Comparison of ENCODE assay signal across 18 mouse cellular contexts in the genomic region with DNA sequence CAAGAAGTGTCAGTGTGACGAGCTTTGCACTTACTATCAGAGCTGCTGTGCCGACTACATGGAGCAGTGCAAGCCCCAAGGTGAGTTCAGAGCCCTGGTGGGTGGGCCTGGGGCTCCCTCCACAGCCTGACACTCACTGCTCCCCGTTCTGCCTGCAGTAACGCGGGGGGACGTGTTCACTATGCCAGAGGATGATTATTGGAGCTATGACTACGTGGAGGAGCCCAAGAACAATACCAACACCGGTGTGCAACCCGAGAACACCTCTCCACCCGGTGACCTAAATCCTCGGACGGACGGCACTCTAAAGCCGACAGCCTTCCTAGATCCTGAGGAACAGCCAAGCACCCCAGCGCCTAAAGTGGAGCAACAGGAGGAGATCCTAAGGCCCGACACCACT. TPM values are rescaled to one million over a fixed set of nuclear protein-coding genes. Genes with fewer than 3 reads are reported as not detected.
DNase-seq lines count a peak whose midpoint lies in the region; ATAC-seq and TF ChIP-seq lines count a peak whose summit lies in the region.
"Had no signal": no experiment of that assay in that cellular context is flagged by ENCODE, and none has a peak within 500 bp of the region (broad histone marks: within the 10 kb centered on the region; RNA-seq: fewer than 3 reads in every experiment).

No protein-coding gene starts in this region.

- H3K27ac ChIP-seq in gastrocnemius, adult 2 months = peak overlapping the region; percentile 66
- no peak overlapping the region for H3K27ac ChIP-seq in stomach, embryonic 15.5 days
- H3K27ac ChIP-seq in stomach, postnatal 0 days (replicated peaks) = no peak overlapping the region
- H3K27ac ChIP-seq in liver, embryonic 14.5 days = no peak overlapping the region
- H3K27ac ChIP-seq in limb, embryonic 10.5 days = no peak overlapping the region
- H3K27ac ChIP-seq: kidney, embryonic 15.5 days; lung, embryonic 15.5 days had no signal

- peaks cover 14% of the 10 kb centered on the region for H3K4me1 ChIP-seq in stomach, embryonic 15.5 days
- H3K4me1 ChIP-seq in stomach, postnatal 0 days (replicated peaks; ENCODE audit: control insufficient read depth, insufficient read depth) = no peaks in the 10 kb centered on the region; the same call in 1 of the 2 replicates
- no peaks in the 10 kb centered on the region; a peak in 1 of 4 replicates for H3K4me1 ChIP-seq in liver, embryonic 14.5 days (replicated peaks; ENCODE audit: control insufficient read depth in 2 of 2, insufficient read depth in 2 of 2, low read length in 1 of 2)
- H3K4me1 ChIP-seq in limb, embryonic 10.5 days = peaks cover 16% of the 10 kb centered on the region

- no peaks in the 10 kb centered on the region for H3K36me3 ChIP-seq in stomach, embryonic 15.5 days
- no peaks in the 10 kb centered on the region for H3K36me3 ChIP-seq in stomach, postnatal 0 days (ENCODE audit: control insufficient read depth, insufficient read depth, low read length)
- H3K36me3 ChIP-seq in liver, embryonic 14.5 days (replicated peaks; ENCODE audit: control insufficient read depth, insufficient read depth, low read depth) = no peaks in the 10 kb centered on the region
- H3K36me3 ChIP-seq in limb, embryonic 10.5 days = no peaks in the 10 kb centered on the region
- H3K36me3 ChIP-seq: kidney, embryonic 15.5 days; lung, embryonic 15.5 days had no signal

- intact Hi-C loops in gastrocnemius, adult 2 months (cut with DNase I) = no loop called here

- peak overlapping the region; percentile 61 for H3K4me3 ChIP-seq in gastrocnemius, adult 2 months
- H3K4me3 ChIP-seq in stomach, embryonic 15.5 days (replicated peaks) = peak overlapping the region; percentile 11; the same call in 1 of the 2 replicates
- no peak overlapping the region for H3K4me3 ChIP-seq in stomach, postnatal 0 days (ENCODE audit: low read depth, low read length)
- H3K4me3 ChIP-seq in liver, embryonic 14.5 days (ENCODE audit: insufficient read depth in 1 of 2, low read depth in 2 of 2, low read length in 2 of 2) = peak overlapping the region; percentile 29 to 57
- no peak overlapping the region for H3K4me3 ChIP-seq in limb, embryonic 10.5 days
- H3K4me3 ChIP-seq: kidney, embryonic 15.5 days; lung, embryonic 15.5 days had no signal

- 38% methylated on average over 16 of the region's 16 CpGs for WGBS in stomach, embryonic 15.5 days
- 35% methylated on average over 16 of the region's 16 CpGs for WGBS in stomach, postnatal 0 days
- 36% methylated on average over 16 of the region's 16 CpGs for WGBS in liver, embryonic 14.5 days (ENCODE audit: insufficient replicate concordance)
- 50% methylated on average over 16 of the region's 16 CpGs for WGBS in limb, embryonic 10.5 days

- TF ChIP-seq CTCF in gastrocnemius, adult 2 months (IDR thresholded peaks at IDR 0.05) = no peak
- TF ChIP-seq CTCF in stomach, postnatal 0 days (IDR thresholded peaks at IDR 0.05; ENCODE audit: low read depth) = no peak
- TF ChIP-seq CTCF in liver, embryonic 14.5 days (IDR thresholded peaks at IDR 0.05; ENCODE audit: low read depth) = no peak

- H3K27me3 ChIP-seq in stomach, embryonic 15.5 days (replicated peaks) = peaks cover 35% of the 10 kb centered on the region
- 0 out of 2 replicates have a peak, but pooled peaks cover 5% of the 10 kb centered on the region for H3K27me3 ChIP-seq in stomach, postnatal 0 days (ENCODE audit: control insufficient read depth, insufficient read depth, low read length)
- peaks cover 33% of the 10 kb centered on the region for H3K27me3 ChIP-seq in liver, embryonic 14.5 days (ENCODE audit: control insufficient read depth, insufficient read depth, low read length)
- H3K27me3 ChIP-seq in limb, embryonic 10.5 days (ENCODE audit: low read depth, poor library complexity, severe bottlenecking) = peaks cover 67% of the 10 kb centered on the region

- peak overlapping the region; percentile 10; the same call in 1 of the 2 replicates for H3K4me2 ChIP-seq in stomach, embryonic 15.5 days
- H3K4me2 ChIP-seq in stomach, postnatal 0 days (replicated peaks; ENCODE audit: low read depth) = no peak overlapping the region
- H3K4me2 ChIP-seq in liver, embryonic 14.5 days (ENCODE audit: low read depth) = no peak overlapping the region; the same call in 1 of the 2 replicates
- H3K4me2 ChIP-seq: kidney, embryonic 15.5 days; lung, embryonic 15.5 days had no signal

- no peak for TF ChIP-seq EP300 in stomach, postnatal 0 days (optimal IDR thresholded peaks at IDR 0.05)
- no peak for TF ChIP-seq EP300 in liver, embryonic 14.5 days (IDR thresholded peaks at IDR 0.05; ENCODE audit: low read depth)

- no peak for DNase-seq in gastrocnemius, adult 2 months
- DNase-seq in gastrocnemius, postnatal 10 days = no peak
- DNase-seq in stomach, postnatal 0 days (ENCODE audit: low spot score) = no peak
- DNase-seq in liver, embryonic 14.5 days (ENCODE audit: low read depth in 3 of 3, low spot score in 3 of 3) = no peak
- DNase-seq in urinary bladder, postnatal 36 days (ENCODE audit: low spot score in 2 of 2) = no peak
- DNase-seq in kidney, postnatal 25 days = no peak
- DNase-seq in limb, embryonic 10.5 days (ENCODE audit: low spot score) = no peak
- DNase-seq: adrenal gland, postnatal 14 days; layer of hippocampus, adult 9-11 months had no signal

- H3K9ac ChIP-seq in stomach, embryonic 15.5 days = no peak overlapping the region
- H3K9ac ChIP-seq in stomach, postnatal 0 days (ENCODE audit: low read length) = no peak overlapping the region
- H3K9ac ChIP-seq in liver, embryonic 14.5 days (replicated peaks) = no peak overlapping the region
- H3K9ac ChIP-seq: kidney, embryonic 15.5 days; lung, embryonic 15.5 days had no signal

- no peak for ATAC-seq in stomach, embryonic 15.5 days (ENCODE audit: insufficient read depth, low FRiP score, low read depth)
- no peak for ATAC-seq in stomach, postnatal 0 days (ENCODE audit: low FRiP score, low TSS enrichment)
- ATAC-seq in liver, embryonic 14.5 days (ENCODE audit: insufficient read depth) = no peak

- no peaks in the 10 kb centered on the region for H3K9me3 ChIP-seq in stomach, embryonic 15.5 days
- no peaks in the 10 kb centered on the region for H3K9me3 ChIP-seq in stomach, postnatal 0 days (ENCODE audit: control insufficient read depth, low read length)
- no peaks in the 10 kb centered on the region for H3K9me3 ChIP-seq in liver, embryonic 14.5 days (ENCODE audit: control insufficient read depth, low read length)
- H3K9me3 ChIP-seq in limb, embryonic 10.5 days (replicated peaks) = no peaks in the 10 kb centered on the region
- H3K9me3 ChIP-seq: kidney, embryonic 15.5 days; lung, embryonic 15.5 days had no signal

RNA-seq across cellular contexts. Expression of a gene that starts 0.7 kb away (rescaled TPM):
- 10 to 100 TPM; 11.7 to 14.5 TPM for total RNA-seq in gastrocnemius, adult 2 months (2021)
- total RNA-seq in gastrocnemius, postnatal 10 days (2021) = 10 to 100 TPM; 29.8 to 39.0 TPM
- 59.8 and 67.8 TPM in 2 replicates for polyA plus RNA-seq in stomach, embryonic 15.5 days (2015; fragmentation: Nextera tagmentation; extraction: Ambion mirVana)
- polyA plus RNA-seq in stomach, postnatal 0 days (2015; fragmentation: Nextera tagmentation; extraction: Ambion mirVana) = 3.6 and 6.0 TPM in 2 replicates
- 350 and 403 TPM in 2 replicates for polyA plus RNA-seq in liver, embryonic 14.5 days (2012; rRNA removed)
- 353 and 424 TPM in 2 replicates for polyA plus RNA-seq in liver, embryonic 14.5 days (2014; fragmentation: Nextera tagmentation; extraction: Ambion mirVana)
- polyA plus RNA-seq in limb, embryonic 10.5 days (2016; fragmentation: Nextera tagmentation; extraction: Ambion mirVana) = 0.11 TPM in 1 of 2 replicates, not detected in the other
- total RNA-seq: megakaryocyte-erythroid progenitor cell, adult 5-6 weeks; MEL; neutrophil, adult 5-6 weeks had no signal

RNA-seq across cellular contexts. Expression of a gene that starts 2.0 kb away (rescaled TPM):
- total RNA-seq in gastrocnemius, adult 2 months (2021) = under 1 TPM; 0.64 to 0.71 TPM
- total RNA-seq in gastrocnemius, postnatal 10 days (2021) = 1 to 10 TPM; 1.2 to 1.7 TPM
- 2.6 and 3.3 TPM in 2 replicates for polyA plus RNA-seq in stomach, embryonic 15.5 days (2015; fragmentation: Nextera tagmentation; extraction: Ambion mirVana)
- 0.89 and 1.1 TPM in 2 replicates for polyA plus RNA-seq in stomach, postnatal 0 days (2015; fragmentation: Nextera tagmentation; extraction: Ambion mirVana)
- polyA plus RNA-seq in liver, embryonic 14.5 days (2012; rRNA removed) = 0.09 and 0.22 TPM in 2 replicates
- 0.14 and 0.15 TPM in 2 replicates for polyA plus RNA-seq in liver, embryonic 14.5 days (2014; fragmentation: Nextera tagmentation; extraction: Ambion mirVana)
- 2.3 and 2.5 TPM in 2 replicates for polyA plus RNA-seq in limb, embryonic 10.5 days (2016; fragmentation: Nextera tagmentation; extraction: Ambion mirVana)
- total RNA-seq: megakaryocyte-erythroid progenitor cell, adult 5-6 weeks had no signal
- polyA plus RNA-seq: heart, postnatal 0 days had no signal

RNA-seq across cellular contexts. Expression of a gene that starts 3.7 kb away (rescaled TPM):
- total RNA-seq in gastrocnemius, adult 2 months (2021) = not detected
- total RNA-seq in gastrocnemius, postnatal 10 days (2021) = not detected
- not detected in 2 replicates for polyA plus RNA-seq in stomach, embryonic 15.5 days (2015; fragmentation: Nextera tagmentation; extraction: Ambion mirVana)
- polyA plus RNA-seq in stomach, postnatal 0 days (2015; fragmentation: Nextera tagmentation; extraction: Ambion mirVana) = 0.10 TPM in 1 of 2 replicates, not detected in the other
- polyA plus RNA-seq in liver, embryonic 14.5 days (2012; rRNA removed) = 0.18 and 0.28 TPM in 2 replicates
- polyA plus RNA-seq in liver, embryonic 14.5 days (2014; fragmentation: Nextera tagmentation; extraction: Ambion mirVana) = 0.35 and 0.39 TPM in 2 replicates
- not detected in 2 replicates for polyA plus RNA-seq in limb, embryonic 10.5 days (2016; fragmentation: Nextera tagmentation; extraction: Ambion mirVana)
- total RNA-seq: adrenal gland, postnatal 14 days; megakaryocyte-erythroid progenitor cell, adult 5-6 weeks; neutrophil, adult 5-6 weeks had no signal
- polyA plus RNA-seq: gonadal fat pad, adult 2 months; heart, postnatal 0 days; intestine, embryonic 14.5 days; kidney, embryonic 15.5 days; lung, embryonic 15.5 days had no signal

RNA-seq across cellular contexts. Expression of a gene that starts 12.4 kb away (rescaled TPM):
- 10 to 100 TPM; 11.9 to 13.0 TPM for total RNA-seq in gastrocnemius, adult 2 months (2021)
- 10 to 100 TPM; 14.2 to 16.3 TPM for total RNA-seq in gastrocnemius, postnatal 10 days (2021)
- 45.5 and 47.2 TPM in 2 replicates for polyA plus RNA-seq in stomach, embryonic 15.5 days (2015; fragmentation: Nextera tagmentation; extraction: Ambion mirVana)
- polyA plus RNA-seq in stomach, postnatal 0 days (2015; fragmentation: Nextera tagmentation; extraction: Ambion mirVana) = 28.4 and 32.1 TPM in 2 replicates
- 10.6 and 14.5 TPM in 2 replicates for polyA plus RNA-seq in liver, embryonic 14.5 days (2012; rRNA removed)
- 20.6 and 22.1 TPM in 2 replicates for polyA plus RNA-seq in liver, embryonic 14.5 days (2014; fragmentation: Nextera tagmentation; extraction: Ambion mirVana)
- 73.7 and 85.5 TPM in 2 replicates for polyA plus RNA-seq in limb, embryonic 10.5 days (2016; fragmentation: Nextera tagmentation; extraction: Ambion mirVana)

RNA-seq across cellular contexts. Expression of a gene that starts 12.4 kb away (rescaled TPM):
- 100 to 1,000 TPM in 1 of 2 experiments, 10 to 100 TPM in 1; 98.0 to 113 TPM for total RNA-seq in gastrocnemius, adult 2 months (2021)
- 100 to 1,000 TPM in 1 of 2 experiments, 10 to 100 TPM in 1; 99.9 to 109 TPM for total RNA-seq in gastrocnemius, postnatal 10 days (2021)
- polyA plus RNA-seq in stomach, embryonic 15.5 days (2015; fragmentation: Nextera tagmentation; extraction: Ambion mirVana) = 131 and 145 TPM in 2 replicates
- 91.1 and 95.9 TPM in 2 replicates for polyA plus RNA-seq in stomach, postnatal 0 days (2015; fragmentation: Nextera tagmentation; extraction: Ambion mirVana)
- 24.1 and 28.2 TPM in 2 replicates for polyA plus RNA-seq in liver, embryonic 14.5 days (2012; rRNA removed)
- polyA plus RNA-seq in liver, embryonic 14.5 days (2014; fragmentation: Nextera tagmentation; extraction: Ambion mirVana) = 55.6 and 57.2 TPM in 2 replicates
- polyA plus RNA-seq in limb, embryonic 10.5 days (2016; fragmentation: Nextera tagmentation; extraction: Ambion mirVana) = 179 TPM in 2 replicates

Comparison
In these comparisons a context has a peak if more than half of its experiments do, and no peak if none do; other contexts are left out.
1. H3K4me3 ChIP-seq: peak in gastrocnemius, adult 2 months (single experiment), stomach, embryonic 15.5 days (single experiment) and liver, embryonic 14.5 days (2 of 2); none in stomach, postnatal 0 days (single experiment) and limb, embryonic 10.5 days (single experiment).